Mouse (Mus musculus) thymus, adult 2 months (tissue): ENCODE results near the gene Atf4. TPM values are rescaled to one million over a fixed set of nuclear protein-coding genes. Genes with fewer than 3 reads are reported as not detected.
A peak's percentile ranks its signal among the peaks of the same experiment; 100 is the strongest.

ENCODE experiments used
- DNase-seq: peaks from one replicate; pipeline ENCODE4 v3.0.0; 2021
- H3K27ac ChIP-seq: fragments of 200-500 bp; 2 replicates; pipeline ENCODE4 v1.5.1; 2012; ENCODE audit warnings: low read length, control low read depth; ENCODE audit not compliant: control insufficient read depth, insufficient read depth
- H3K27me3 ChIP-seq: fragments of 200-500 bp; 2 replicates; pipeline ENCODE4 v1.6.1; 2012; ENCODE audit warnings: mild to moderate bottlenecking, low read length, moderate library complexity, mixed read lengths; ENCODE audit not compliant: control insufficient read depth, insufficient read depth
- H3K36me3 ChIP-seq: fragments of 200-500 bp; 2 replicates; pipeline ENCODE4 v1.6.1; 2012; ENCODE audit warnings: mild to moderate bottlenecking, low read length, moderate library complexity; ENCODE audit not compliant: control insufficient read depth, insufficient read depth
- H3K4me1 ChIP-seq: fragments of 200-500 bp; replicated peaks from 2 replicates; pipeline ENCODE4 v1.6.1; 2012; ENCODE audit warnings: low read length; ENCODE audit not compliant: control insufficient read depth, insufficient read depth
- H3K4me3 ChIP-seq: fragments of 200-500 bp; 2 replicates; pipeline ENCODE4 v1.5.1; 2012; ENCODE audit warnings: mild to moderate bottlenecking, low read length, control low read depth, moderate library complexity; ENCODE audit not compliant: control insufficient read depth, insufficient read depth
- CTCF ChIP-seq: fragments of 200-500 bp; IDR thresholded peaks from 2 replicates; pipeline ENCODE4 v1.5.1; 2012; ENCODE audit warnings: mild to moderate bottlenecking, control low read depth, low read length, moderate library complexity, borderline replicate concordance; ENCODE audit not compliant: control insufficient read depth, poor library complexity, insufficient read depth; ENCODE audit errors: extremely low read depth
- POLR2A ChIP-seq: fragments of 200-500 bp; IDR thresholded peaks from 2 replicates; pipeline ENCODE4 v1.6.1; 2012; ENCODE audit warnings: mild to moderate bottlenecking, low read length, control low read depth, moderate library complexity; ENCODE audit not compliant: control insufficient read depth, poor library complexity, insufficient read depth; ENCODE audit errors: extremely low read depth
- WGBS: fragments of 180-500 bp; shearing (Covaris S2); methylation state at CpG from one replicate; pipeline ENCODE4 v1.1.7; 2018; 5-methylcytosine and 5-hydroxymethylcytosine counted together
- polyA plus RNA-seq: library from polyadenylated mRNA; depleted of rRNA; stranded (reverse); fragments of >200 nt; gene quantifications from 2 replicates; pipeline ENCODE4 v1.2.3, GENCODE M21; 2012; rRNA removed

The Atf4 gene
- 169 and 179 TPM in 2 replicates for polyA plus RNA-seq

DNA sequence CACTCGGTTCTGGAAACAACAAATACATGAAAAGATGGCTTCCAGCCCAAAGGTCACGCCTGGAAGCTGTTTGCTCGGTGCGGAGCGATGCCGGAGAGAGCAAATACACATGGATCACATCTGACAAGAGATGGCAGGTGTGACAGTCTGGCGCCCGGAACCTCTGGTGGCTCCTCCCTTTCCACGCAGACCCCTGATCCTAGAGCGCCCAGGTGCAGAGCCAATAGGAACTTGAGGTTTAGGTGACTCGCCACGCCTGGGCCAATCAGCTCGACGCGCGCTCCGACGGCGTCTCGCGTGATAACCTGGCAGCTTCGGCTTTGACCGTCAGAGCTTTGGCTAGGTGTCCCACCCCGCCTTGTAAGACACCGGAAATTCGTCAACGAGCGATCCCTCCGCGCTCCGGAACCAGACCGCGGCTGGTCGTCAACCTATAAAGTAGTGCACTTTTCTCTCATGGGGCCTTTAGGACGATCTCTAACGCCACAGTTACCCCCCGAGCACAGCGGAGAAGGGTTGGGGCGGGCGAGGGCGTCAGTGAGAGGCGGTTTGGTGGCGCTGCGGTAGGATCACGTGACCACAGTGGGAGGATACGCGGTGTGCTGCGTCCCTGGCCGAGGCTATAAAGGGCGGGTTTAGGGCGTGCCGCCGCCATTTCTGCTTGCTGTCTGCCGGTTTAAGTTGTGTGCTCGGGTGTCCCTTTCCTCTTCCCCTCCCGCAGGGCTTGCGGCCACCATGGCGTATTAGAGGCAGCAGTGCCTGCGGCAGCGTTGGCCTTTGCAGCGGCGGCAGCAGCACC lies at the start of gene Atf4:
Gene Atf4 (plus strand): TSS at position 338 of the 799 bp plus-strand sequence.
- H3K27ac ChIP-seq: peak within 1 kb of the TSS; percentile 83
- peak within 1 kb of the TSS; percentile 88 for H3K4me3 ChIP-seq
- WGBS: under 1% methylated on average over 62 of the region's 62 CpGs
- H3K27me3 ChIP-seq: no peaks in the 10 kb centered on the region
- peaks cover 27% of the 10 kb centered on the region for H3K36me3 ChIP-seq
- DNase-seq: peak; percentile 95
- peaks cover 17% of the 10 kb centered on the region for H3K4me1 ChIP-seq
- TF ChIP-seq POLR2A: peak; percentile 97
- 0 out of 2 replicates have a peak, but pooled peaks have one; percentile 34 for TF ChIP-seq CTCF

DNA sequence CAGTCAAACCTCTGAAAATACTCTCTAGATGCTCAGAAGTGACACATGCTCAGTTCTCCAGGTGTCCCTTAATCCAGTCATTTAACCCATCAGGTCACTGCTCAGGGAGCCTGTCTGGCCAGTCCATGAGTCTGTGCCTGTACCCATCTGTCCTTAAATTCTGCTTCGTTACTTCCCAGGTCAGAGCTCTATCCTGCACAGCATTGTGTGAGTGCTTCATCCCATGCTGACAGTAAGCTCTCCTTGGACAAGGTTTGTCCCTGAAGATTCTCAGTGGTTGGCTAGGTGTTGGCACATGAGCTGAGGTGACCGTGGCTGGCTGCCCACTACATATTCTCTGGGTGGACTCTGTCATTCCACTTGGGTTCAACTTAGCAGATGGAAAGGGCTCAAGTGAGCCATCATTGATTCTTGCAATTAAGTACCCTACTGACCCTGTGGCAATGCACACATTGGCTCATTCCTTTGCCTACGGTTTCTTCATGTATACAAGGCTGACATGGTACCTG lies 48.9 kb upstream of the Atf4 start:
- Histone ChIP-seq H3K4me1 (no peaks in the 10 kb centered on the region), H3K36me3 (no peaks in the 10 kb centered on the region), H3K4me3 (no peak overlapping the region), H3K27me3 (no peaks in the 10 kb centered on the region), H3K27ac (no peak overlapping the region)
- TF ChIP-seq POLR2A (no peak), CTCF (no peak)
- 85% methylated on average over 3 of the region's 3 CpGs for WGBS
- no peak for DNase-seq

DNA sequence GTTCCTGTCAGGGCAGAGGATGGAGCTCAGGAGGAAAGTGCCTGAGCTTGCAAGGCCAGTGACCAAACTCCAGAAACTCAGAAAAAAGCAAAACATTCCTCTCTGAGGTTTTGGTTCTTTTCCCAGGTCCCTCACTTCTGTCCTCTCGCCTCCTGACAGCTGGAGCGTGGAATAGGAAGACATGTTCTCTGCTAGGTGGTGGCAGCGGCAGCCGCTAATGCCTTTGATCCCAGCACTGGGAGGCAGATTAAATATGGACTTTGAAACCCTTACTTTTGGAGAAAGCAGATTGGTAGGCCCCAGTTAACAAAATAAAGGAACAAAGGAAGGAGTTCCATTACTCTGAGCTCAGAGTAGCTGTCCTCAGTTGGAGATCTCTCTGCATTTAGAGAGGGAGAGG lies 46.5 kb upstream of the Atf4 start:
- DNase-seq: no peak
- 67% methylated on average over 4 of the region's 4 CpGs for WGBS
- no peaks in the 10 kb centered on the region for H3K36me3 ChIP-seq
- TF ChIP-seq POLR2A (no peak), CTCF (no peak)
- no peak overlapping the region for H3K4me3 ChIP-seq
- H3K27me3 ChIP-seq: no peaks in the 10 kb centered on the region
- no peaks in the 10 kb centered on the region for H3K4me1 ChIP-seq
- no peak overlapping the region for H3K27ac ChIP-seq

DNA sequence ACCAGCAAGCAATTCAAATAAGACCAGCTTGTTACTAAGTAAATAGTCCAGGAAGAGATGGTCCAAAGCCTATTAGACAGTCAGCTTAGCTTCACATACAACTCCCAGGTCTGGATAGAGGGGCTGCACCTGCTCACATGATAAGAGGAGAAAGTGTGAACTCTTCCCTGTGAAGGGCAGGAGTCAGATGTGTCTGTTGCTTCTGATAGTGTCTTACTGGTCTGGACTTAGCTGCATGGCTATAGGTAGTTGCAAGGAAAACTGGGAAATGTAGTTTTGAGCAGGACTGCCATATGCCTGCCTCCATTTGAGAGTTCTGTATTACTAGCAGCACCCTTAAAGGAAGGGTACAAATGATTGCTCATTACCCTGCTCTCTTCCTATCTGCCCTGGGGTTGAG lies 41.3 kb upstream of the Atf4 start:
- TF ChIP-seq POLR2A: no peak
- no peak for TF ChIP-seq CTCF
- Histone ChIP-seq H3K4me3 (no peak overlapping the region), H3K36me3 (no peaks in the 10 kb centered on the region), H3K4me1 (peaks cover 5% of the 10 kb centered on the region), H3K27me3 (no peaks in the 10 kb centered on the region), H3K27ac (no peak overlapping the region)
- DNase-seq: no peak

DNA sequence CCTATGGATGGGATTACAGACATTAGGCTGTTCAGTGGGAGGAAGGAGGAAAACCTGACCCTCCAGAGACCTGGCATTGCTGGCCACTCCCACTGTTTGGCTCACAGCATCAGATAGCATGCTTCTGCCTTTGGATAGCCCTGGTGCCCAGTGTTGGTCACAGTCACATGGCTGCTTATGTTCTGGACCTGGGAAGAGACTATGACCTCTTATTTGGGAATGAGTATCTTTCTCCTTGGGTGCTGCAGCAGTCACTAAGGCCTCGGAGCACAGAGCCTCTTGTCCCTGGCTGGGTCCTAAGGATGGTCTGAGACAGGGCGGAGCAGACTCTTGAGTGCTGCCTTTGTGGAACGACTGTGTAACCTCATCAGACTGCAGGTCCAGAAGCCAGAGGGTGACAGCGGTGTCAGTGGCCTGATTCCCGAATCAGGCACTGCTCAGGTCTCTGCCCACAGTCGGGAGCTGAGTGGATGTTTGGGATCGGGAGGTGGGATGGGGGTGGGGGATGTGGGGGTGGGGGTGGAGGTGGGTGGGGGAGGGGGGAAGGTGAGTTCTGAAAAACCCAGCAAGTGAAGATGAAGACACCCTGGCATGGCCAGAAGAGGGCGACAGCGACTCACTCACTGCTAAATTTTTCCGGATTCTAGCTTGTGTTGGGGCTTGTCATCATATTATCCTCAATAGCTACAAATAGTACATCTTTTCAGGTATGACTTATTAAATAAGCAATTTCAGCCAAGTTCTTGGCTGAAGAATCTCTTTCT lies 39.1 kb upstream of the Atf4 start:
- Histone ChIP-seq H3K4me1 (peaks cover 14% of the 10 kb centered on the region), H3K27me3 (no peaks in the 10 kb centered on the region), H3K36me3 (no peaks in the 10 kb centered on the region), H3K4me3 (no peak overlapping the region), H3K27ac (no peak overlapping the region)
- peak; percentile 60 for DNase-seq
- no peak for TF ChIP-seq POLR2A
- TF ChIP-seq CTCF: 0 out of 2 replicates have a peak, but pooled peaks have one; percentile 32
- WGBS: 21% methylated on average over 10 of the region's 10 CpGs

DNA sequence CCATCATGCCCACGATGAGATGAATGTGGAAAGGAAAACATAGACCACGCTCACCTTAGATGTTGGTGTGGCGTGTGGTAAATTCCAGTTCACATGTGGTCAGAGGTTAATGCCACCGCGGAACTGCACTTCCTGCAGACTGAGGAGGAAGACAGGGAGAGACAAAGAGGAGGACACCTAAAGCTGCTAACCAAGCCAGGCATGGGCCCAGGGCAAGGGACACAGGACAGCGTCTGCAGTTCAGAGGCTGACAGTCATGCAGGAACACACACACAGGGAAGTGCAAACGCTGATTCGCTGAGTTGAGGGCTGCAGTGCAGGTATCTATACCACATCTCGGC lies 38.5 kb upstream of the Atf4 start:
- Histone ChIP-seq H3K4me3 (no peak overlapping the region), H3K4me1 (peaks cover 14% of the 10 kb centered on the region), H3K36me3 (no peaks in the 10 kb centered on the region), H3K27me3 (no peaks in the 10 kb centered on the region), H3K27ac (no peak overlapping the region)
- DNase-seq: no peak
- no peak for TF ChIP-seq POLR2A
- no peak for TF ChIP-seq CTCF
- WGBS: 8% methylated on average over 9 of the region's 9 CpGs
